In the genomic region with DNA sequence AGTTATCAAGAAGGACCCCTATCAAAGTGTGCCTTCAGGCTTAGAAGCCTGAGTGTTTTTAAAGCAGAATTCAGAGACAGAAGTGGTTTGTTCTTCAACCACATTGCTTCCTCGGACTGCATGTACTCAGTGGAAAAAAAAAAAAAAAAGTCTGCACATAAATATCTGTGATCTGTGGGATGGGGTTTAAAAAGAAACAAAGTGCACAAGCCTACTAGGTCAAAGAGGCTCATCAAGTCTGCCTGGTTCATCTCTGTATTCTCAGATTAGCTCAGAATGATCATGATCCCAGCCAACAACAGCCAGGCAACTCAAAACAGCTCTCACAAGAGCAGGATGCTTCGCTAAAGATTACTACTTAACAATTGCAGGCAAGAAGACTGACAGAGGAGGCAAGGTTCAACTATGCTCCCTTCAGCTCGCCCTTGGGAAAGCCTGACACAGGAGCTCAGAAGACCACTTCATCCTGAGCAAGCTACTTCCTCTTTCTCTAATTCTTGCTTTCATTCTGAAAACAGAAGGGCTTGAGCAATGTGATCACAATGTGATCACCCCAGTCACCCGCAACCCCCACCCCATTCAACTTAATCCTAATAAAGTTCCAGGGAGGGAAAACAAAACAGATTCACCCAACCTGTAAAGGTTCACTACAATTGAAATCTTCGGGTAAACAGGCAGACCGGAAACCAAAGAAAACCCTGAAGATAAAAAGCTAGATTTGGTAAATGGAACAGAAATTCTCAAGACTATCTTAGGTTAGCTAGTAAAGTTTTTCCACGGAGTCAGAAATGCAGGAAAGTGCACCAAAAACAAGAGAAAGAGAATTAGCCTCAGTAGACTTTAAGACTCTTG, we compare ENCODE assay signal across 8 mouse cellular contexts. TPM values are rescaled to one million over a fixed set of nuclear protein-coding genes. Genes with fewer than 3 reads are reported as not detected.
DNase-seq lines count a peak whose midpoint lies in the region; ATAC-seq and TF ChIP-seq lines count a peak whose summit lies in the region.

No protein-coding gene starts in this region.

- no peak for TF ChIP-seq CTCF in lung, adult 2 months (IDR thresholded peaks at IDR 0.05; ENCODE audit: insufficient read depth, low read length)

- peak; percentile 59 for ATAC-seq in common myeloid progenitor, adult 5-6 weeks (replicated peaks; ENCODE audit: low read depth, poor library complexity, severe bottlenecking)
- peak; percentile 39 for ATAC-seq in neutrophil, adult 5-6 weeks (ENCODE audit: extremely low read depth, insufficient number of reproducible peaks, low FRiP score, poor library complexity, severe bottlenecking)

- 34% methylated on average over 7 of the region's 7 CpGs for WGBS in lung, adult 2 months

- intact Hi-C loops in heart, postnatal 10 days (cut with DNase I) = no loop called here

- H3K4me1 ChIP-seq in lung, adult 2 months (ENCODE audit: control insufficient read depth, insufficient read depth, low read length) = peaks cover 3% of the 10 kb centered on the region

- H3K4me3 ChIP-seq in lung, adult 2 months (replicated peaks; ENCODE audit: extremely low read depth, low read depth, low read length) = peak overlapping the region; percentile 94

- peak; percentile 23 to 36 for DNase-seq in heart, adult 18-20 months
- no peak for DNase-seq in heart, postnatal 4 days
- DNase-seq in heart, postnatal 10 days = peak; percentile 12 to 20
- DNase-seq in lung, adult 2 months = no peak
- no peak for DNase-seq in testis, postnatal 14 days (ENCODE audit: low spot score)
- no peak for DNase-seq in right cerebral cortex, postnatal 10 days (ENCODE audit: low spot score in 2 of 2)

- TF ChIP-seq POLR2A in lung, adult 2 months (IDR thresholded peaks at IDR 0.05; ENCODE audit: borderline replicate concordance, extremely low read depth, low read depth, low read length) = no peak

RNA-seq across cellular contexts. Expression of gene Ctsc, which starts 0.7 kb away (rescaled TPM):
- total RNA-seq in heart, adult 18-20 months (2021) = 10 to 100 TPM; 28.6 to 33.8 TPM
- 10 to 100 TPM; 27.2 to 28.5 TPM for total RNA-seq in heart, postnatal 4 days (2021)
- 43.9 and 47.0 TPM in 2 replicates for total RNA-seq in common myeloid progenitor, adult 5-6 weeks (2017)
- 10 to 100 TPM; 25.9 to 27.9 TPM for total RNA-seq in heart, postnatal 10 days (2021)
- 181 and 233 TPM in 2 replicates for polyA plus RNA-seq in lung, adult 2 months (2012; rRNA removed)
- 146 and 151 TPM in 2 replicates for total RNA-seq in neutrophil, adult 5-6 weeks (2017)

Comparison
In these comparisons a context has a peak if more than half of its experiments do, and no peak if none do; other contexts are left out.
1. DNase-seq: peak in heart, adult 18-20 months (2 of 2) and heart, postnatal 10 days (2 of 2); none in heart, postnatal 4 days (single experiment), lung, adult 2 months (single experiment), testis, postnatal 14 days (single experiment) and right cerebral cortex, postnatal 10 days (0 of 2).